Mouse (Mus musculus): ENCODE results near the gene Lgr4. TPM values are rescaled to one million over a fixed set of nuclear protein-coding genes. Genes with fewer than 3 reads are reported as not detected.

Gene Lgr4
- polyA plus RNA-seq, 1 experiment from 2014 or later = 10.8 TPM

GRCm38 (mm10) chr2:109950311-109950710 is 32.9 kb downstream of the Lgr4 start:
- Histone ChIP-seq H3K27ac (ENCODE audit: low read depth, low read length) (no peak overlapping the region), H3K9me3 (ENCODE audit: control insufficient read depth, low read length) (no peaks in the 10 kb centered on the region), H3K27me3 (ENCODE audit: control insufficient read depth, insufficient read depth, low read length) (no peaks in the 10 kb centered on the region), H3K4me1 (ENCODE audit: control insufficient read depth, insufficient read depth, low read length) (peaks cover 6% of the 10 kb centered on the region; the same call in 1 of the 2 replicates), H3K4me3 (ENCODE audit: low read depth, low read length) (no peak overlapping the region), H3K9ac (replicated peaks; ENCODE audit: low read depth, low read length) (no peak overlapping the region), H3K4me2 (ENCODE audit: low read depth, low read length) (no peak overlapping the region), H3K36me3 (ENCODE audit: control insufficient read depth, insufficient read depth, low read length) (no peaks in the 10 kb centered on the region)
- WGBS = 64% methylated on average over 3 of the region's 3 CpGs
- ATAC-seq (ENCODE audit: low read depth) = no peak

DNA sequence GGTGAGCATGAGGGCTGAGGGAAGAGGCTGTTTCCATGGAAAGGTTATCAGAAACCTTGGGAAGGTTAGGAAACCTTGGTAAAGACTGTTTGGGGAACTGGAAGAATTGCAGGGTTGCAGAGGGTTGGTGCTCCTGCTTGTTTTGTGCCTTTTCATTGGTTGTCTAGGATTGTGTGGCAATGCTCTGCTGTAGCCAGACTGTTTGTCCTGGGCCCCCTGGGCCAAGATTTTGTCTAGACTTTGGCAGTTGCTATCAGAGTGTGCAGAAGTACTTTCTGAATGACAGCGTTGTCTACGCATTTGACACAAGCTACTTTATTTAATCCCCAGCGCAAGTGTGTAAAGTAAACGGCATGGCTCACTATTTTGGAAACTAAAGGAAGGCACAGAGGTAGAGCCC is 33.6 kb downstream of the Lgr4 start:
- ATAC-seq (ENCODE audit: low read depth) = no peak
- no peaks in the 10 kb centered on the region for H3K9me3 ChIP-seq (ENCODE audit: control insufficient read depth, low read length)
- no peak overlapping the region for H3K9ac ChIP-seq (replicated peaks; ENCODE audit: low read depth, low read length)
- WGBS = 82% methylated on average over 4 of the region's 4 CpGs
- H3K36me3 ChIP-seq (ENCODE audit: control insufficient read depth, insufficient read depth, low read length) = no peaks in the 10 kb centered on the region
- peaks cover 6% of the 10 kb centered on the region; the same call in 1 of the 2 replicates for H3K4me1 ChIP-seq (ENCODE audit: control insufficient read depth, insufficient read depth, low read length)
- no peaks in the 10 kb centered on the region for H3K27me3 ChIP-seq (ENCODE audit: control insufficient read depth, insufficient read depth, low read length)
- no peak overlapping the region for H3K27ac ChIP-seq (ENCODE audit: low read depth, low read length)
- no peak overlapping the region for H3K4me3 ChIP-seq (ENCODE audit: low read depth, low read length)
- H3K4me2 ChIP-seq (ENCODE audit: low read depth, low read length) = no peak overlapping the region

- H3K27ac ChIP-seq (ENCODE audit: low read depth, low read length) = no peak overlapping the region
- no peak overlapping the region for H3K4me3 ChIP-seq (ENCODE audit: low read depth, low read length)
- no peak overlapping the region for H3K9ac ChIP-seq (replicated peaks; ENCODE audit: low read depth, low read length)
- H3K9me3 ChIP-seq (ENCODE audit: control insufficient read depth, low read length) = no peaks in the 10 kb centered on the region
- 43% methylated on average over 10 of the region's 10 CpGs for WGBS
- no peak overlapping the region for H3K4me2 ChIP-seq (ENCODE audit: low read depth, low read length)
- H3K27me3 ChIP-seq (ENCODE audit: control insufficient read depth, insufficient read depth, low read length) = no peaks in the 10 kb centered on the region
- ATAC-seq (ENCODE audit: low read depth) = peak; percentile 82
- H3K36me3 ChIP-seq (ENCODE audit: control insufficient read depth, insufficient read depth, low read length) = no peaks in the 10 kb centered on the region
- peaks cover 6% of the 10 kb centered on the region; the same call in 1 of the 2 replicates for H3K4me1 ChIP-seq (ENCODE audit: control insufficient read depth, insufficient read depth, low read length)
Observed at GRCm38 (mm10) chr2:109953048-109953717, 35.7 kb downstream of the Lgr4 start.

- H3K27ac ChIP-seq (ENCODE audit: low read depth, low read length) = no peak overlapping the region
- WGBS = 67% methylated on average over 4 of the region's 4 CpGs
- ATAC-seq (ENCODE audit: low read depth) = no peak
- H3K4me3 ChIP-seq (ENCODE audit: low read depth, low read length) = no peak overlapping the region
- no peak overlapping the region for H3K4me2 ChIP-seq (ENCODE audit: low read depth, low read length)
- no peaks in the 10 kb centered on the region for H3K27me3 ChIP-seq (ENCODE audit: control insufficient read depth, insufficient read depth, low read length)
- no peak overlapping the region for H3K9ac ChIP-seq (replicated peaks; ENCODE audit: low read depth, low read length)
- H3K9me3 ChIP-seq (ENCODE audit: control insufficient read depth, low read length) = no peaks in the 10 kb centered on the region
- H3K4me1 ChIP-seq (ENCODE audit: control insufficient read depth, insufficient read depth, low read length) = peaks cover 6% of the 10 kb centered on the region; the same call in 1 of the 2 replicates
- H3K36me3 ChIP-seq (ENCODE audit: control insufficient read depth, insufficient read depth, low read length) = no peaks in the 10 kb centered on the region
Observed at GRCm38 (mm10) chr2:109953893-109954292, 36.4 kb downstream of the Lgr4 start.

- Histone ChIP-seq H3K9ac (replicated peaks; ENCODE audit: low read depth, low read length) (no peak overlapping the region), H3K9me3 (ENCODE audit: control insufficient read depth, low read length) (no peaks in the 10 kb centered on the region), H3K4me2 (ENCODE audit: low read depth, low read length) (no peak overlapping the region), H3K27me3 (ENCODE audit: control insufficient read depth, insufficient read depth, low read length) (no peaks in the 10 kb centered on the region), H3K4me1 (ENCODE audit: control insufficient read depth, insufficient read depth, low read length) (peaks cover 14% of the 10 kb centered on the region), H3K4me3 (ENCODE audit: low read depth, low read length) (no peak overlapping the region), H3K27ac (ENCODE audit: low read depth, low read length) (no peak overlapping the region), H3K36me3 (ENCODE audit: control insufficient read depth, insufficient read depth, low read length) (no peaks in the 10 kb centered on the region)
- WGBS = 57% methylated on average over 5 of the region's 5 CpGs
- no peak for ATAC-seq (ENCODE audit: low read depth)
Observed at GRCm38 (mm10) chr2:109955060-109955459, 37.6 kb downstream of the Lgr4 start.

DNA sequence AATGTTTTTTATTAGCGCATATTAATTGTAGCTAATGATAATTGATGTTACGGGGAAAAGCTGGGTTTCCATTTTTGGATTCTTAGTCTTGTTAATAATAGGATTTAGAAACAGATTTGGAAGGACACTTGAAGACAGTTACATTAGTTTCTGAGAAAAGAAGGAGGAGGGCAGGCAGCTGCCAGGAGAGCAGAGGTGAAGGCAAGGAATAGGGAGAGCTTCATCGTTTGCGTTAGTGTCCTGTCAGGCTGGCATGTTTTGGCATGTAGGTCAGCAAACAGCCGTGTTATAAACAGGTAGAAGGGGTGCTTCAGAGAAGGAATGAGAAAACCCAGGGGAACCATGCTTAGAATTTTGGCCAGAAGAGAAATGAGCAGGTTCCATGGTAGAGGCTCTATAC is 38.5 kb downstream of the Lgr4 start:
- H3K4me3 ChIP-seq (ENCODE audit: low read depth, low read length) = no peak overlapping the region
- H3K4me1 ChIP-seq (ENCODE audit: control insufficient read depth, insufficient read depth, low read length) = peaks cover 18% of the 10 kb centered on the region
- no peaks in the 10 kb centered on the region for H3K9me3 ChIP-seq (ENCODE audit: control insufficient read depth, low read length)
- no peak overlapping the region for H3K9ac ChIP-seq (replicated peaks; ENCODE audit: low read depth, low read length)
- no peaks in the 10 kb centered on the region for H3K27me3 ChIP-seq (ENCODE audit: control insufficient read depth, insufficient read depth, low read length)
- H3K27ac ChIP-seq (ENCODE audit: low read depth, low read length) = no peak overlapping the region
- no peak overlapping the region for H3K4me2 ChIP-seq (ENCODE audit: low read depth, low read length)
- no peaks in the 10 kb centered on the region for H3K36me3 ChIP-seq (ENCODE audit: control insufficient read depth, insufficient read depth, low read length)
- 82% methylated on average over 5 of the region's 5 CpGs for WGBS
- ATAC-seq (ENCODE audit: low read depth) = no peak

DNA sequence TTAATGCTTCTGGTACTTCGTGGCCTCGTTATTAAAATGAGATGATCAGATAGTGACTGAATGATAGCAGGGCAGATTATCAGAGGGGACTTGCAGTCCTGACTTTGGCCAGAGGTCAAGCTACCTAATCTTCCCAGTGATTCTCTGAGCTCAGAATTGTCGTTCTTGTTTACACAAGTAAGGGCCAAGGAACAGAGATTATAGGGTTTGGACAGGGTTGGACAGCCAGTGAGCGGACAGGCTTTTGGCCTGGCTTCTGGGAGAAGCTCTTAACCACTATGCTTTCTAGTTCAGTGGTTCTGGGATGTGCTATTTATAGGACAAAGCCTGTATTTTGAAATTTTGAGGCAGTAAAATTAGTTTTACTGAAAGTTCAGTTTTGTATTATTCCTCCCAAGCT is 39.3 kb downstream of the Lgr4 start:
- H3K9me3 ChIP-seq (ENCODE audit: control insufficient read depth, low read length) = no peaks in the 10 kb centered on the region
- H3K9ac ChIP-seq (replicated peaks; ENCODE audit: low read depth, low read length) = no peak overlapping the region
- no peaks in the 10 kb centered on the region for H3K27me3 ChIP-seq (ENCODE audit: control insufficient read depth, insufficient read depth, low read length)
- 89% methylated on average over 4 of the region's 4 CpGs for WGBS
- H3K4me2 ChIP-seq (ENCODE audit: low read depth, low read length) = no peak overlapping the region
- no peaks in the 10 kb centered on the region for H3K36me3 ChIP-seq (ENCODE audit: control insufficient read depth, insufficient read depth, low read length)
- ATAC-seq (ENCODE audit: low read depth) = no peak
- H3K27ac ChIP-seq (ENCODE audit: low read depth, low read length) = no peak overlapping the region
- no peak overlapping the region for H3K4me3 ChIP-seq (ENCODE audit: low read depth, low read length)
- peaks cover 18% of the 10 kb centered on the region for H3K4me1 ChIP-seq (ENCODE audit: control insufficient read depth, insufficient read depth, low read length)

- Histone ChIP-seq H3K36me3 (ENCODE audit: control insufficient read depth, insufficient read depth, low read length) (no peaks in the 10 kb centered on the region), H3K4me1 (ENCODE audit: control insufficient read depth, insufficient read depth, low read length) (peaks cover 12% of the 10 kb centered on the region), H3K27ac (ENCODE audit: low read depth, low read length) (no peak overlapping the region), H3K4me2 (ENCODE audit: low read depth, low read length) (no peak overlapping the region), H3K27me3 (ENCODE audit: control insufficient read depth, insufficient read depth, low read length) (no peaks in the 10 kb centered on the region), H3K4me3 (ENCODE audit: low read depth, low read length) (no peak overlapping the region), H3K9ac (replicated peaks; ENCODE audit: low read depth, low read length) (no peak overlapping the region), H3K9me3 (ENCODE audit: control insufficient read depth, low read length) (no peaks in the 10 kb centered on the region)
- WGBS = 52% methylated on average over 4 of the region's 4 CpGs
- ATAC-seq (ENCODE audit: low read depth) = no peak
Observed at GRCm38 (mm10) chr2:109958692-109959406, 41.4 kb downstream of the Lgr4 start.

GRCm38 (mm10) chr2:109959407-109960075 is 42.1 kb downstream of the Lgr4 start:
- H3K4me2 ChIP-seq (ENCODE audit: low read depth, low read length) = no peak overlapping the region
- H3K9ac ChIP-seq (replicated peaks; ENCODE audit: low read depth, low read length) = no peak overlapping the region
- 7% methylated on average over 11 of the region's 11 CpGs for WGBS
- no peak overlapping the region for H3K27ac ChIP-seq (ENCODE audit: low read depth, low read length)
- H3K27me3 ChIP-seq (ENCODE audit: control insufficient read depth, insufficient read depth, low read length) = no peaks in the 10 kb centered on the region
- H3K4me3 ChIP-seq (ENCODE audit: low read depth, low read length) = no peak overlapping the region
- ATAC-seq (ENCODE audit: low read depth) = peak; percentile 80
- no peaks in the 10 kb centered on the region for H3K9me3 ChIP-seq (ENCODE audit: control insufficient read depth, low read length)
- H3K36me3 ChIP-seq (ENCODE audit: control insufficient read depth, insufficient read depth, low read length) = no peaks in the 10 kb centered on the region
- H3K4me1 ChIP-seq (ENCODE audit: control insufficient read depth, insufficient read depth, low read length) = peaks cover 12% of the 10 kb centered on the region

Data from neural tube, embryonic 14.5 days (tissue).